Mouse (Mus musculus): Measurements from ENCODE around the gene Zfp362. TPM values are rescaled to one million over a fixed set of nuclear protein-coding genes. Genes with fewer than 3 reads are reported as not detected.

The Zfp362 gene
- polyA plus RNA-seq, 1 experiment from 2014 or later: 31.3 TPM

DNA sequence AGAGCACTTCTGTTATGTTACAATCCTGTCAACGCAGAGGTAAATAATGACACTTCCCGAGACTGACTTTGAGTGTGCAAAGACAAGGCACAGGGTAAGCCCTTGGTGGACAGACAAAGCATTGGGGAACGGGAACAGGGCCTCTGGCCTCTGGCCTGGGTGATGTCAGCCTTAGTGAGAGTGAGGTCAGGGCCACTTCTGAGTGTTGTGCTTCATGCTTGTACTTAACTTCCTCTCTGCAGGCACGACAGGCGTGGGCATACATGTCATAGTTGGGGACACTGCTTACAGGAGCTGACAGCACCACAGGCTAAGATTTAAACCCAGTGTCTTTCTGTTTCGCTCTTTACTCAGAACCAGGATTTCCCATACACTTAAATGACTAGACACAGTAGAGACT lies 72.3 kb downstream of the Zfp362 start:
- Histone ChIP-seq H3K4me2 (ENCODE audit: low read length) (no peak overlapping the region; the same call in 1 of the 2 replicates), H3K9ac (ENCODE audit: low read length) (no peak overlapping the region), H3K27me3 (replicated peaks; ENCODE audit: control insufficient read depth, insufficient read depth, low read length) (no peaks in the 10 kb centered on the region), H3K36me3 (ENCODE audit: control insufficient read depth, insufficient read depth, low read length) (peaks cover 20% of the 10 kb centered on the region), H3K4me1 (replicated peaks; ENCODE audit: control insufficient read depth, insufficient read depth, low read length) (peaks cover 90% of the 10 kb centered on the region), H3K27ac (ENCODE audit: low read depth) (no peak overlapping the region), H3K9me3 (ENCODE audit: control insufficient read depth, low read length) (no peaks in the 10 kb centered on the region), H3K4me3 (ENCODE audit: low read depth, low read length) (no peak overlapping the region)
- WGBS: 30% methylated on average over 6 of the region's 6 CpGs
- DNase-seq (ENCODE audit: low spot score) (no peak), ATAC-seq (replicated peaks; ENCODE audit: low FRiP score, low TSS enrichment, low read depth) (no peak)

DNA sequence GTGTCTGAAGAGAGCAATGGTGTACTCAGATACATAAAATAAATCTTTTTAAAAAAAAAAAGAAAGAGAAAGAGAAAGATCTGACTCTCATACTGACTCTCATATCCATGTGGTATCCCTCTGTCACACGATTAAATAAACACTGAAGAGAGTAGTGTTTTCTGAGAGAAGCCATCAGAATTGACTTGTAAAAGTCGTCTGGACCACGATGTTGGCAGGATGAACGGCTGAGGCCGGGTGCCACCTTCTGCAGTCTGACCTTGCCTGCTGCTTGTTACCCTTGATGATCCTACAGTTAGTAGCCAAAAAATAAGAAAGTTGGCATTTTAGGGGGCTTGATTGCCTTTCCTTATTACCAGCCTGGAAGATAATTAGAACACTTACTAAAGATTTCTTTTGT lies 73.1 kb downstream of the Zfp362 start:
- no peaks in the 10 kb centered on the region for H3K27me3 ChIP-seq (replicated peaks; ENCODE audit: control insufficient read depth, insufficient read depth, low read length)
- H3K36me3 ChIP-seq (ENCODE audit: control insufficient read depth, insufficient read depth, low read length): peaks cover 20% of the 10 kb centered on the region
- H3K9me3 ChIP-seq (ENCODE audit: control insufficient read depth, low read length): no peaks in the 10 kb centered on the region
- H3K4me3 ChIP-seq (ENCODE audit: low read depth, low read length): no peak overlapping the region
- ATAC-seq (replicated peaks; ENCODE audit: low FRiP score, low TSS enrichment, low read depth) (no peak), DNase-seq (ENCODE audit: low spot score) (no peak)
- H3K9ac ChIP-seq (ENCODE audit: low read length): no peak overlapping the region
- WGBS: 33% methylated on average over 5 of the region's 5 CpGs
- peaks cover 84% of the 10 kb centered on the region for H3K4me1 ChIP-seq (replicated peaks; ENCODE audit: control insufficient read depth, insufficient read depth, low read length)
- H3K27ac ChIP-seq (ENCODE audit: low read depth): no peak overlapping the region
- H3K4me2 ChIP-seq (ENCODE audit: low read length): no peak overlapping the region

DNA sequence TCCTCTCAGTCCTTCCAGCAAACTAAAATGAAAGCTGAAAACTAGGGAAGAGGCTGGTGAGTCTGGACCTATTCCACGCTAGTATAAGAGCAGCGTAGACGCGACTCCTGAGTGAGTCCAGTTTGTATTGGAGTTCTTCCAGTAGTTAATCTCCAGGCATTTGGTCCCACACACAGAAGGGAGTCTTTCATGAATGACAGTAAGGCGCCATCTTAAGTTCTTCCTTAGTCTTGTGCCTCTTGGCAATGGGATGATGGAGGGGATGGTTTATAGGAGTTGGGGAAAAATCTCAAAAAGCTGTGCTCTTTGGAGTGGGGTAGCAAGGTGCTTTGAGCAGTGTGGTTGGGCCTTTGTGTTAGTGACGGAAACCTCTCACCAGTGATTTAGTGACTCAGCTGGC lies 75.6 kb downstream of the Zfp362 start:
- Histone ChIP-seq H3K9me3 (ENCODE audit: control insufficient read depth, low read length) (no peaks in the 10 kb centered on the region), H3K4me1 (replicated peaks; ENCODE audit: control insufficient read depth, insufficient read depth, low read length) (peaks cover 72% of the 10 kb centered on the region), H3K36me3 (ENCODE audit: control insufficient read depth, insufficient read depth, low read length) (peaks cover 20% of the 10 kb centered on the region), H3K4me2 (ENCODE audit: low read length) (peak overlapping the region; percentile 89), H3K9ac (ENCODE audit: low read length) (no peak overlapping the region), H3K4me3 (ENCODE audit: low read depth, low read length) (peak overlapping the region; percentile 79; the same call in 1 of the 2 replicates), H3K27me3 (replicated peaks; ENCODE audit: control insufficient read depth, insufficient read depth, low read length) (no peaks in the 10 kb centered on the region), H3K27ac (ENCODE audit: low read depth) (no peak overlapping the region)
- DNase-seq (ENCODE audit: low spot score) (no peak), ATAC-seq (replicated peaks; ENCODE audit: low FRiP score, low TSS enrichment, low read depth) (no peak)
- 72% methylated on average over 6 of the region's 6 CpGs for WGBS

DNA sequence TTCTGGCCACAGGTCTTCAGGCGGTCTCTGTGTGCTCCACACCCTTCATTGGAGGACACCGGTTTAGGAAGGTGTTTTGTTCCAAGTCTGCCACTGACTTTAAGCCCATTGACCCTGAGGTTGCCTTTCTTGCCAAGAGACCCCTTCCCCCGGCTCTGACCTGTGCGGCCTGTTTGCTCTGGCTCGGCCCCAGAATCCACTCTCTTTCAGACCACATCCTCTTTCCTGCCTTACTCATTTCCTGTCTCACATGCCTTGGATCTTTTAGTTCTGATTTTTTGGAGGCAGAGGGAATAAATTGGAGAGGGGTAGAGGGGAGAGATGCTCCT lies 76.2 kb downstream of the Zfp362 start:
- Histone ChIP-seq H3K36me3 (ENCODE audit: control insufficient read depth, insufficient read depth, low read length) (peaks cover 17% of the 10 kb centered on the region), H3K9ac (ENCODE audit: low read length) (peak overlapping the region; percentile 99; the same call in 1 of the 2 replicates), H3K27me3 (replicated peaks; ENCODE audit: control insufficient read depth, insufficient read depth, low read length) (no peaks in the 10 kb centered on the region), H3K4me2 (ENCODE audit: low read length) (peak overlapping the region; percentile 89), H3K4me1 (replicated peaks; ENCODE audit: control insufficient read depth, insufficient read depth, low read length) (peaks cover 66% of the 10 kb centered on the region), H3K27ac (ENCODE audit: low read depth) (peak overlapping the region; percentile 45; the same call in 1 of the 2 replicates), H3K9me3 (ENCODE audit: control insufficient read depth, low read length) (no peaks in the 10 kb centered on the region), H3K4me3 (ENCODE audit: low read depth, low read length) (peak overlapping the region; percentile 79)
- ATAC-seq (replicated peaks; ENCODE audit: low FRiP score, low TSS enrichment, low read depth) (no peak), DNase-seq (ENCODE audit: low spot score) (no peak)
- WGBS: 15% methylated on average over 5 of the region's 5 CpGs

DNA sequence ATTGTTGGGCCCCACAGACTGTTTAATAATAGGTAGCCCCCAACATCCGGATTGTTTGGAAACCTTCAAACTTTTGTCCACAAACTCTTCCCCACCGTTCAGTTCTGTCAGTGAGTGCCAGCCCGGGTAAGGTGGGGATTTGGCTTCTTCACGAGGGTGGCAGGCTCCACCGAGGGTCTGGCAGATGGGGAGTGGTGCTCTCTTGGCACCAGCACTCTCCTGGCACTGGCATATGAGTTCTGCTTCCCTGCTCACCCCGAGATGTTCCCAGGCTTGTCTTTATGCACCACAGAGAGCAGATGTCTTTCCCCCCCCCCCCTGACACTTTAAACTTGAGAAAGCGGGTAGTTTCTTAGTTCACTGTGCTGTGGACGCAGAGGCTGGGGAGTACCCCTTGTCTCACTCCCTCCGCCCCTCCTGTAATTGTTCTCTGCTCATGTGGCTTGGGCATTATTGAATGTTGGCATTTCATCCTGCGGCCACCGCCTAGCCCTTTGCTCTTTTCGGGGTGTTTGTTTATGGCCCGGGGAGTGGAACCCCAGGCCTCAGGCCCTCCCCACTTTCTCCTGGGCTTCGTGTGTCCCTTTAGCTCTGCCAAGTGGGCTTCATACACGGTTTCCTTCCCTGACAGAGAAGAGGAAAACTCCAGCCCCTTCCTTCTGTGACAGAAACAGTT lies 76.7 kb downstream of the Zfp362 start:
- peak overlapping the region; percentile 45; the same call in 1 of the 2 replicates for H3K27ac ChIP-seq (ENCODE audit: low read depth)
- H3K9ac ChIP-seq (ENCODE audit: low read length): peak overlapping the region; percentile 99
- no peaks in the 10 kb centered on the region for H3K9me3 ChIP-seq (ENCODE audit: control insufficient read depth, low read length)
- peak overlapping the region; percentile 89 for H3K4me2 ChIP-seq (ENCODE audit: low read length)
- peak overlapping the region; percentile 79 for H3K4me3 ChIP-seq (ENCODE audit: low read depth, low read length)
- ATAC-seq (replicated peaks; ENCODE audit: low FRiP score, low TSS enrichment, low read depth) (no peak), DNase-seq (ENCODE audit: low spot score) (no peak)
- no peaks in the 10 kb centered on the region for H3K27me3 ChIP-seq (replicated peaks; ENCODE audit: control insufficient read depth, insufficient read depth, low read length)
- peaks cover 15% of the 10 kb centered on the region for H3K36me3 ChIP-seq (ENCODE audit: control insufficient read depth, insufficient read depth, low read length)
- H3K4me1 ChIP-seq (replicated peaks; ENCODE audit: control insufficient read depth, insufficient read depth, low read length): peaks cover 61% of the 10 kb centered on the region
- 16% methylated on average over 15 of the region's 15 CpGs for WGBS

DNA sequence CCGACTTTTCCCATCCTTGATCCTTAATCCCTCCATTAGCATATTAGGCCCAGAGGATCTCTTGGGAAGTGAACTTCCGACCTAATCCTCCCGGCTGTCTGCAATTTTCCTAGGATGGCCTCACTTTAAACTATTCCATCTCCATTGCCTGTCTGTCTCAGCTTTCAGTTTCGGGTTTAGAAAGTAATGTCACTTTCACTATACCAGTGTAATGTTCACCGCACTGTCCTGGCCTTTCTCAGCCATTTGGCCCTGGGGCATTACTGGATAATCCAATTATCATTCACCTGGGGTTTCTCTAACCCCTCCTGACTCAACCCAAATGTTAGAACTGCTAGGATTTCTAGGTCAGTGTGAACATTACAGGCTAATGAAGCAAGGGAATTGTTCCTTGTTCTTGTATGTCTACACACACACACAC lies 77.4 kb downstream of the Zfp362 start:
- WGBS: under 1% methylated on average over 5 of the region's 5 CpGs
- H3K9me3 ChIP-seq (ENCODE audit: control insufficient read depth, low read length): no peaks in the 10 kb centered on the region
- no peak for DNase-seq (ENCODE audit: low spot score)
- no peaks in the 10 kb centered on the region for H3K27me3 ChIP-seq (replicated peaks; ENCODE audit: control insufficient read depth, insufficient read depth, low read length)
- H3K36me3 ChIP-seq (ENCODE audit: control insufficient read depth, insufficient read depth, low read length): peaks cover 15% of the 10 kb centered on the region
- H3K27ac ChIP-seq (ENCODE audit: low read depth): peak overlapping the region; percentile 87
- peaks cover 54% of the 10 kb centered on the region for H3K4me1 ChIP-seq (replicated peaks; ENCODE audit: control insufficient read depth, insufficient read depth, low read length)
- H3K4me2 ChIP-seq (ENCODE audit: low read length): peak overlapping the region; percentile 89
- peak overlapping the region; percentile 79 for H3K4me3 ChIP-seq (ENCODE audit: low read depth, low read length)
- no peak for ATAC-seq (replicated peaks; ENCODE audit: low FRiP score, low TSS enrichment, low read depth)
- H3K9ac ChIP-seq (ENCODE audit: low read length): peak overlapping the region; percentile 99

DNA sequence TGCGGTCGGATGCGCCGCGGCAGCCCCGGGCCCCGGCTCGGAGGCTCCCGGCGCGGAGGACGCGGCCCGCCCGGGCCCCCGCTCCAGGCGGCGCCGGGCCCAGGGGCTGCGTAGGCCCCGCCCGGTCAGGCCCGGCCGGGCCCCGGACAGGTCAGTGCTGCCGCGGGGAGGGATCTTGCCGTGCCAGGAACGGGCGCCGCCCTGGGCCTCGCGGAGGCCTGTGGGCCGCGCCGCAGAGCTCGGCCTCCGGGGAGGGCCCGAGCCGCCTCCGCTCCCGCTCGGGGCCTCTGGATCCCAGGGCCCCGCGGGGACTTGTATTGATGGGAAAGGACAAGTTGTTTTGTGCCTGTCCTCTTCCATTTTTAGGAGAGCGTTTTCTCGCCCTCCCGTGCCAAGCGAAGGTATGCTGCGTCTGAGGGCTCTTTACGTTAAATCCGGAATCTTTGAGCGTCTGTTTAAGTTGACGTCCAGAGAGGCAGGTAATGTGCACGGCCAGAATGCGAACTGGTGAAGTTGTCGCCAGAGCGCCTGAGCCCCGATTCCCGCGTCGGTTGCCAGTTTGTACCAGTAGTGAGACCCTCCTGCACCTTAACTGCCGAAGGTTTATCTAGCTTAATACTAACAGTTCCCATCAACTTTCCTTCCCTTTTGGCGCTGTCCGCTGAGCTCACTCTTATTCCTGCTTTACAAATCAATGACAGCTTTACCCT lies 78.0 kb downstream of the Zfp362 start:
- H3K4me3 ChIP-seq (ENCODE audit: low read depth, low read length): peak overlapping the region; percentile 79
- H3K27me3 ChIP-seq (replicated peaks; ENCODE audit: control insufficient read depth, insufficient read depth, low read length): no peaks in the 10 kb centered on the region
- under 1% methylated on average over 62 of the region's 65 CpGs for WGBS
- H3K4me1 ChIP-seq (replicated peaks; ENCODE audit: control insufficient read depth, insufficient read depth, low read length): peaks cover 48% of the 10 kb centered on the region
- H3K4me2 ChIP-seq (ENCODE audit: low read length): peak overlapping the region; percentile 89
- H3K9me3 ChIP-seq (ENCODE audit: control insufficient read depth, low read length): no peaks in the 10 kb centered on the region
- DNase-seq (ENCODE audit: low spot score) (peak; percentile 77), ATAC-seq (replicated peaks; ENCODE audit: low FRiP score, low TSS enrichment, low read depth) (peak; percentile 86)
- H3K27ac ChIP-seq (ENCODE audit: low read depth): peak overlapping the region; percentile 87
- H3K9ac ChIP-seq (ENCODE audit: low read length): peak overlapping the region; percentile 99
- H3K36me3 ChIP-seq (ENCODE audit: control insufficient read depth, insufficient read depth, low read length): peaks cover 15% of the 10 kb centered on the region

DNA sequence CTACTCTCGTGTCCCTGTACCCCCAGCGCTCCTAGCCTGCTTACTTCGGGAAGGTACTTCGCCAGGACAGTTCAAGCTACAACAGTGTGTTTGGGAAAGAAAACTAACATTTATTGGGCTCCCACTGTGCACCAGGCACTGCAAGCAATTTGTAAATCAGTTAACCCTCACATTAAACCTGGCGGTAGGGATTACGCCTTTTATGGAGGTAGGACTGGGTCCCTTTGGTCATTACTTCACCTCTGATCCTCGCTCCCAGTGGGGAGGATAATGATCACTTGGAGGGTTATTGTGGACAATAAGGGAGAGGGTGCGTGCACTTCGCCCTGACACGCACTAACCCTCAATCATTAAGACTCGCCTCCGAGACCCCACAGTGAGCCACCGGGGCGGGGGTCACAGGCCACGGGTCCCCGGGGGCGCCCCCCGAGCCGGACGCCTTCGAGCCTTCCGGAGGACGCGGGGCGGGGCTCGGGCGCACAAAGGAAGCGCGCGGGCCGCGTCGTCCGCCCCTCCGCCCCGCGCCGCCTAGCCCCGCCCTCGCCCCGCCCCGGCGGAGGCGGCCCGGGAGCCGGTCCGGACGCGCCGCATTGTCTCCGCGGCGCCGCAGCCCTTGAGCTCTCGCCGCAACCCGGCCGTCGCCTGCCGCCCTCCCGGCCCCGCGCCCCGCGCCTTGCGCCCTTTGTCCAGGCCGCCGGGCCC lies 78.7 kb downstream of the Zfp362 start:
- H3K4me3 ChIP-seq (ENCODE audit: low read depth, low read length): peak overlapping the region; percentile 79
- peaks cover 15% of the 10 kb centered on the region for H3K36me3 ChIP-seq (ENCODE audit: control insufficient read depth, insufficient read depth, low read length)
- WGBS: 3% methylated on average over 55 of the region's 68 CpGs
- no peaks in the 10 kb centered on the region for H3K27me3 ChIP-seq (replicated peaks; ENCODE audit: control insufficient read depth, insufficient read depth, low read length)
- ATAC-seq (replicated peaks; ENCODE audit: low FRiP score, low TSS enrichment, low read depth) (peak; percentile 92), DNase-seq (ENCODE audit: low spot score) (peak; percentile 76)
- peak overlapping the region; percentile 99 for H3K9ac ChIP-seq (ENCODE audit: low read length)
- H3K4me2 ChIP-seq (ENCODE audit: low read length): peak overlapping the region; percentile 89
- H3K4me1 ChIP-seq (replicated peaks; ENCODE audit: control insufficient read depth, insufficient read depth, low read length): peaks cover 42% of the 10 kb centered on the region
- peak overlapping the region; percentile 87 for H3K27ac ChIP-seq (ENCODE audit: low read depth)
- no peaks in the 10 kb centered on the region for H3K9me3 ChIP-seq (ENCODE audit: control insufficient read depth, low read length)

Data from intestine, embryonic 14.5 days (tissue).